Mouse (Mus musculus) left cerebral cortex, adult 9 months (tissue): ENCODE results near the gene Asb15.

Experiments used
- DNase-seq, 2 experiments: peaks; one replicate each; pipeline ENCODE4 v3.0.0; 2022; ENCODE audit warnings: low spot score in 2 of 2

Asb15 gene

DNA sequence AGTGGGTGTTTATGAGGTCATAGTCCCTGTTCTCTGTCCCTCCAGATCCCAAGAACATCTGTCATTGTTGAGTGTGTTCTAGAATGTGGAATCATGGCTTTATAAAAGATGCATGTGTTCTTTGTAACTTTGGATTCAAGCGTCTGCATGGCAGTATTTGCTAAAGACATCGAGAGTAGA, at the start of gene Asb15:
TSS of gene Asb15 (plus strand) at position 81 of the 180 bp plus-strand sequence.
- DNase-seq = no peak

DNA sequence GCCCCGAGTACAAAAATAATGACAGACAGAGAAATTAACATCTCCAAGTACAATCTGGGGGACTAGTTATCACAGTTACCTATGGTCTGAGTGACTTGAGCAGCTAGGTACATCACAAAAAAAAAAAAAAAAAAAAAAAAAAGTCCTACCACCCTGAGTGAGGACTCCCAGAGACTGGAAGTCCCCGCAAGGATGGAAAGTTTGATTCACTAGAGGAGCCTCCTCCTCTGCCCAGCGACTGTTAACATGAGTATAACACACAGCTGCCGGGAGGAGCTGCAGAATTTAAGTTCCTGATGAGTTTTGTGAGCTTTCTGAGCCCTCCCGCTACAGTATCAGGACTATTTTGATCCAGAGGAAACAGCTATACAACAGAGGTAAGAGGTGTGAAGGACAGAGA, 41.4 kb upstream of the Asb15 start:
- no peak for DNase-seq

DNA sequence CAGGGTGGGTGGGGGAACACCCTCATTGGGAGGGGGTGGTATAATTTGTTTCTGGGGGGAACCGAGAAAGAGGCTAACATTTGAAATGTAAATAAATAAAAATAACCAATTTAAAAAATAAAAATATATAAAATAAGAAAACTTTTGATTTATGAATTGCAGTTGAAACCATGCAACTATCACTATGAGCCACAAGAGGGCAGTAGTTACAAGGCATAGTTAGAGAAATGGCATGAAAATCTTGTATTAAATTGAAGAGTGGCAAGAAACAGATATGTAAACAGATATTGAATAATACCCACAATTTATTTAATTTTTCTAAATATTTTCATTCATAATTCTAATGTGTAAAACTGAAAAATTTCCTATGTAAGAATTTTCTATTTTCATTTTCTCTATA, 37.6 kb upstream of the Asb15 start:
- no peak for DNase-seq

DNA sequence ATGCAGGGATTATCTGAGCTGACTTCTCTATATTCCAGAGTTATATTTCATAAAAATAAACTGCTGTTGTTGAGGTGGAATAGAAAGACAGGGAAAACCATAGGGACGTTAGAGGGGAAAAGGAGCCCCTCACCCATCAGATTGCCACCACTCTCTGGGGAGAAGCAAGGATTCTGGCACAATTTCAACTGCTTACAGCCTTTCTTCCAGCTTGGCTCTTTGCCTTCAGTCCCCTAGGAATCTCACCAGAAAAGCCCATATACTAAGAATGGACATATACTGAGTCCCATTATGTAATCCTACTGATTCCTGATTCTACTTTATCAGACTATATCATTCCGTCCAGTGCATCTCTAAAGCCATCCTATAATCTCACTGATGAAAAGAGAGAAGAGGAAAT, 23.8 kb upstream of the Asb15 start:
- no peak for DNase-seq

DNA sequence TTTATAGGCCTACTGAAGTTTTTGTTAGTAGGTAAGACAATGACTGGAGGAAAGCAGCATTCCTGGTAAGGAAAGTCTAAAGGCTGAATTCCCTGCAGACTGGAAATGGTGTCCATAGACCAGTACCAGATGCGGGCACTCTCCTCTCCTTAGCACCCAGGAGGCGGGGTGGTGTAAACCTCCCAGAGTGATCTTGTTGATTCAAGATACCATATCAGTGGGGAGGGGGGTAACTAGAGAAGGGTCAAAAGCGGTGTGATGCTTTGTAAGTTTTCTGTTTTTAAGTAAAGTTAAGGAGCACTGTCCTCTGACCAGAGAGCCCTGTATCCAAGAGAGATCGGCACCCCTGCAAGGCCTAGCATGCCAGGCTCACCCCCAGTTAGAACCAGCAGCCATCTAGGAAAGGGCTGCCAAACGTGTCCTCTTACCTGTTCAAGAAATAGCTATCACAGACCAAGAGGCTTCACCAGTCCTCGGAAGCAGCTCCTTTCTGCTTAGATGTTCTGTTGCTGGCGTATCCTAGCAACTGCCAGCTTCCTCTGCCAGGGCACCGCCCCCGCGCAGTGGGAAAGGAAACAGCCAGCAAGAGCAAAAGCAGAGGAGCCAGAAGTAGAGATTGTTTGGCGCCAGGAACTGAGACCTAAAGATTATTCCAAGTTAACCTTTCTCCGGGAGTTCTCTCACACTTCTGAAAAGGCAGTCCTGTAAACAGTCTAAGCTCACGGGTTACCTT, 13.2 kb upstream of the Asb15 start, which contains the start of gene Iqub:
TSS of gene Iqub (minus strand) at position 516 of the 733 bp plus-strand sequence.
- DNase-seq = peak; percentile 76 to 89

DNA sequence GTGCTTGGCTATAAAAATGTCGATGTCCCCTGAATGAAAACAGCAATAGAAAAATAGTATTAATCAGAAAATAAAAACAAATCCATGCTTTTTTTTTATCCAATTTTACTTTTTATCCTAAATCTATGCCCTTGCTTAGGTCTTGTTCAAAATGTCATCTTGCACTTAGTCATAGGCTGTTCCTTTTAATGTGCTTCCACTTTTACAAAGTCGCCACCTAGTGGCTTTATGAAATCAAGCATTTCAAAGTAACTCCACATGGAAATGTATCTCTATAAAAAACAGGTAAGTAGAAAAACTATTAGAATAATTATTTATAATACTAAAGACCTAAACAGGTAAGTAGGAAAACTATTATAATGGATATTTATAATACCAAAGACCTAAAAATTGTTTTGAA, 11.7 kb upstream of the Asb15 start:
- DNase-seq = no peak

DNA sequence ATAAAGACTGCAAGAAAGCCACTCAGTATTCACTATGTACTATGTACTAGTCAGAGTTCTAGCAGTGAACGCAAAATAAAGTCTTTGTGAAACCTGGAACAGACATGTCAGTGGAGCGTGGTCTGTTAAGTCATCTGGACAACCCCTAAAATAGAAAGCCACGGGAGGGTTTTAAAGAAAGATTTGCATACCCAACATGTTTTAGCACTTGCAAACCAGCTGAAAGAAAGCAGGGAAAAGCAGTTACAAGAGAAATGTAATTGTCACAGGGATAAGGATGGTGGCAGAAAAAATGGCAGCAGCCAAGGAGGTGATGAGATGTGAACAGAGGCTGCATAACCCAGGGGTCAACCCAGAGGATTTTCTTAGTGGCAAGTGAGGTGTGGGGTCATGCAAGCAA, 2.2 kb upstream of the Asb15 start:
- no peak for DNase-seq

DNA sequence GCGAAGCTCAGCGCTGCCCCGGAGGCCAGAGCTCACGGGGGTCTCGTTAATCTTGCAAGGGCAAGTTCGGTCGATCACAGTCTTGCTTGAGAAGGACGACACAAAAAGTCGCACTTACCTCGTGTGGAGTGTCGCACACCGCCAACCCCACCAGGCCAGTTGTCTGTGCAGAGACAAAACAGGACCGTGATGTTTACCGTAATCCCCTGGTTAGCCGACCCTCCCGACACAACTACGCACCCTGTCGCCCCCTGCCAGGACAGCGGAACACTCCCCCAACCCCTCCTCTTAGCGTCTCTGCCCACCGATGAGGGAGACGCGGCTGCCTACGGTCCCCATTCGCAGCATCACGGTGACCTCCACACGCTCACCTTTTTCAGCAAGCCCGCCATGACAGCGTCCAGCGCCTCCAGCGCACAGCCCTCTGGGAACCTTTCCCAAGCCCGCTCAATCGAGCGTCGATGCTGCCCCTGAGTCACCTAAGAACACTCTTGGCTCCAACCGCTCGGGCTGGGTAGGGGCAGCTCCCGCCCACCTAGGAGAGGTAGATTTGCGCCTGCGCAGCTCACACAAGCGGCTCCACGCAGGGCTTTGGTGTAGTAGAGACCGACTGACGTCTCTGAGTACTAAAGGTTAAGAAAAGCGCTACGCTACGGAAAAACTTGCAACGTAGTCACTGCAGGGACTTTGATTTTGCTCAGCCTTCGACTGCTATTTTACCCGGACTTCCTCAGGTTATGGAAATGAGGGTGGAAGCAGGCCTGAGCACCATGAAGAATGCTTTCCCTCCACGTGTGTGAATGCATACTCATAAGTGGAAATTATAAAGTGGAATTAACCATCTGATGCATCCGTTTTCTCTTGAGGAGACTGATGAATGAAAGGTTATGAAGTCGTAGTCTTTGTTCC, 535 bp upstream of the Asb15 start, which contains the start of gene Ndufa5:
TSS of gene Ndufa5 (minus strand) at position 859 of the 909 bp plus-strand sequence.
- peak; percentile 80 to 92 for DNase-seq

DNA sequence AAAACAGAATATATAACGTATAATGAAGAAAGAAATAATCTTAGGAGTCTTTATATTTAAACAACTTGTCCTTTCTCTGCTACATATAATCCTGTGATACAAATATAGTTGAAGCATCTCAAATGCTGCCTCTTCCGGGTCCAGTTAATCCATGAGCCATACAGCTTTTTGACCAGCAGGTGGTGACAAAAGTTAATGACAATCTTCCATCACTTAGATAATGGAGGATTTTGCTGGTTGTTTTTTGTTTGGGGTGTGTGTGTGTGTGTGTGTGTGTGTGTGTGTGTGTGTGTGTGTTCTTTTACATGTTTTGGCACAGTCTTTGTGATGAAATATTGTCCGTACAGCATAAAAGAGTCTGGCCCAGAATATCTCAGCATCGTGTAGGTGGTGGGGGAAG, 2.2 kb downstream of the Asb15 start:
- DNase-seq = peak in 1 of 2 experiments; percentile 66

DNA sequence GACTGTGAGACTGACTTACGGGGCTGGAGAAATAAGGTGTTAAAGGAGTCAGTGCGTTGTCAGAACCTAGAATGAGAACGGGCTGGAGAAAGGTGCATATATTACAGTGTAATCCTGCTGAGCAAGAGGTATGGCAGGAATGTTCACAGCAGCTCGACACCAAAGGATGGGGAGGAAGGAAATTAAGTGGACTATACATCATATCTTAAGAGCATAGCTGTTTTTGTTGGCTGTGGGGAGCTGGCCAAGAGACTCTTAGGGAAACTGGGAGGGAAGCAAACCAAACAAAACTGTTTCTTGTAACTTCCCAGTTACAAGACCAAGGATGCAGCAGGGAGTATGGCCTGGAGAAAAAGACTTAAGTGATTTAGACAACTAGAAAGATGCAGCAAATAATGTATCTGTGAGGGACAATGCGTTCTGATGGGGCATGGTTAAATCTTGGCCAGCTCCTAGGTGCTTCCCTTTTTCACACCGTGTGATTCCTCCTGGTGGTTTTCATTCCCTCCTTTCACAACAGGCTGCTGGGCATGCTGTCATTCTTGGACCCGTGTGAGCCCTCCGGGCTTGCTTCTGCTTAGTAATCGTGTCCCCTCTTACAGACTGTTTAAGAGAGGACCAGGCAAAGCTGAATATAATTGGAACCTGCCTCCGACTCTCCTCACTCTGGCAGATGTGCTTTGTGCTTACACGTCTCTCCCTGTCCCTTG, 2.9 kb downstream of the Asb15 start:
- DNase-seq = no peak

DNA sequence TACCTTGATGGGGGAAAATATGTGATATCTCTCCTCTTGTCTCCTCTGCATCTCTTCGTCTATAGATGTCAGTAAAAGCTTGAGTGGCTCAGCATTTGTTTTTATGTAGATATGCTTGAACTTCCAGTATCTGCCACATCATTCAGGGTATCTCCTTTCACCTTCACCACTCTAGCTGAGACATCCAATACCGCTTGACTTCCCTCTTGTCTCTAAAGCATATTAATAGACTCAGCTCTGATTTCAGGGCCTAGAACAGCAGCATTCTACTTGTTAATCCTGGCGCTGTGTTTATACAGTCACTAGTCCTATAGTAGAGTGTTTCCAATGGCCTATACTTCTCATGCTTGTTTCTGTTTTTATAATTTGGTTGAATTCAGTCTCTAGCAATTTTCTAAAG, 4.9 kb downstream of the Asb15 start:
- no peak for DNase-seq

DNA sequence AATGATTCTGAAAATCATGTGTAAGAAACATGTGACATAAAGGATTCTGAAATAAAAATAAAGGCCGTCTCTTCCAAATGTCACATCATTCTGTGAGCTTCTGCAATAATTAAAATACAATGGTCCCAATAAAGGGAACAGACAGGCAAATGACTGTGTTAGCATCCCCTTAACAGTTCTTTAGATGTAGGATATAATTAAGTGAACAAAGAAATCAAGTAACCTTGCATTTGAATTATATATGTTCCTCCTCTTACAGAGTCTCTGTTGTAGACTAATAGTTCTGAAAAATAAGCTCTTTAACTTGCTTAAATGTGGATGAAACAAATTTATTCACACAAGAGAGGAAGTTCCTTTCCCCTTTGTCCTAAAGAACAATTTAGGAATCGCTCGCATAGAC, 10.5 kb downstream of the Asb15 start:
- no peak for DNase-seq

DNA sequence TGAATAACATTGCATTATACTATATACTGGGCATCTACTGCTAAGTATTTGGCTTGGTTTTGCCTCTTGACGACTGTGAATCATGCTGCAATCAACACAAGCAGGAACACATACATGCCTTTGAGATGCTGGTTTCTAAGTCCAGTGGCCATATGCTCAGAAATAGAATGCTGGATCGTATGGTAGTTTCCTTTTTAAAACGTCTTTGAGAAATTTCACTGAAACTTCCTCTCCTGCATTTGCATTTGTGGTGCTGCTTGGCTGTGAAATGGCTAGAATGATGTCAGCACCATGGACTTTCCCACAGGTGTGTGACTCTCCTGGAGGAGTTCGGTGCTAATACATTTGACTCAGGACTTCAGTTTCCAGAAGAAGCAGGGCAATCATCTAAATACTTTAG, 12.2 kb downstream of the Asb15 start:
- no peak for DNase-seq

DNA sequence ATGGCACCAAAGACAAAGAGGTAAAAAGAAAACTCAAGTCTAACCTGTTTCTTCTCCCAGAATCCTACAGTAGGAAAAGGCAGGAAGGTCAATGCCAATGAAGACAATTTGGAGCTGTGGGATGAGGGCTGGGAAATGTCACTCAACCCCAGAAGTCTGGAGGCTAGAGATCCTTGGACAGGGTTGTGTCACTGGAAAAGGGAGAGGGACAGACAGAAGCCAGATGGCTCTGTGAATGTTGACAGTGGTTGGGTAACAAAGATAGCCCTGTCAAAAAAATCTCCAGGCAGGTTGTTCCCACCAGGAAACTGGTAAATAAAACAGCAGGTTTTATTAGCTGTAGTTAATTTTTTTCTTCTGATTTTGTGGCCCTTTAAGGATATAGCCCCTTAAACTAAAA, 14.4 kb downstream of the Asb15 start:
- no peak for DNase-seq

DNA sequence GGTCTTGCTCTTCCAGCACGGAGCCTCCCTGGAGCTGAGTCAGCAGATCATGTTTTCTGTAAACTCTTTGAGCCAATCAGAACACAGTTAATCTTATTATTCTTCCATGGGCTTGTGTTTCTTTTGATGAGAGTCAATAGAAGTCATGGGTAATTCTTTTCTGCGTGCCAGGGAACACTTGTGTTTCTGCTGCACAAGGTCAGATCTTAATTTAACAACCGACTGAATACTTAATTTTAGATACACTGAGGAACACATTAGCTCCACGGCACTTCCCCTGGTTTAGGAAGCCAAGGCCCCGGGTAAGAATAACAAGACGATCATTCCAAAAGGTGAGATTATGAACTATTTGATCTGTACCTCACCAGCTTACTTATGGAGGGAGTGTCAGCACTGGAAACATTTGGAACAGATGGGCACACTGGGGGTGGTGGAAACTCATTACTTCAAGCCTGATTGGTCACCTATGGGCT, 15.2 kb downstream of the Asb15 start:
- DNase-seq = no peak

DNA sequence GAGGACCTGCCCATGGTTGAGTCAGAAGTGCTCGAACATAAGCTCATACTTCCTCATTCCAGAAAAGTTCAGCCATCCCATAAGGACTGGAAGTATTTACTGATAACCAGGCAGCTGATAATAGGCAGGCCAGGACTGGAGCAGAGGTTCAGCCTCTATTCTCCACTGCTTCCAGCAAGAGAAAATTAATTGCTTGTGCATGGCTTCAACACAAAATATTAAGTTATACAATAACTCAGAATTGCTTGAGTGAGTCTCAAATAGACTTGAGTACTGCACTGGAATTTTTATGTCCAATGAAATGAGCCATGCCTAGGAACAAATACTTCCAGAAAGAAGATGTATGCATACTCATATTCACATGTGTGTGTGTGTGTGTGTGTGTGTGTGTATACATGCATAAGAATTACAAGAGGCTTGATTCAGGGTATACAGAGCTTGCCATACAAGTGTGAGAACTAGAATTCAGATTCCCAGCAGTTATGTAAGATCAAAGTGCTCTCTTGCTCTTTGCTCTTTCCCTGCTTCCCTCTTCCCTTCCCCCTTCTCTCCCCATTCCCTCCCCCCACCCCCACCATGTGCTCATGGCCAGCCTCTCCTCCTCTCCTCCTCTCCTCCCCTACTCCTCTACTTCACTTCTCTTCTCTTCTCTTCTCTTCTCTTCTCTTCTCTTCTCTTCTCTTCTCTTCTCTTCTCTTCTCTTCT, 18.9 kb downstream of the Asb15 start:
- no peak for DNase-seq

DNA sequence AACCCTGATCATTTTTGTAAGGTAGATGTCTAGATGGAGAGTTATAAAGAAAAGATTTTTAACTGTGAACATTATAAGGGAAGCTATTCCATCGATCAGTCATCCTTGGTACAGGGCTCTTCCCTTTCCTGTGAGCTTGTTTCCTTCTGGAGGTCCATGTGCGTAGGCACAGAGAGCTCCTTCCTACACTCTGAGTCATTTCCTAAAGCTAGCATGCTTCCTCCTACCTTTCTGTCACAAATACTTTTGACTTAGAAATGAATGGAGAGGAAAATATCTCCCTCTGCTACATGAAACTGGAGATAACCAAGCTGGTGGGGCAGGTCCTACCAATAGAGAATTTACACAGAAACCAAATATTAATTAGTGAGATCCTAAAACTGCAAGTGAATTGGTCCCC, 21.9 kb downstream of the Asb15 start:
- DNase-seq = no peak

DNA sequence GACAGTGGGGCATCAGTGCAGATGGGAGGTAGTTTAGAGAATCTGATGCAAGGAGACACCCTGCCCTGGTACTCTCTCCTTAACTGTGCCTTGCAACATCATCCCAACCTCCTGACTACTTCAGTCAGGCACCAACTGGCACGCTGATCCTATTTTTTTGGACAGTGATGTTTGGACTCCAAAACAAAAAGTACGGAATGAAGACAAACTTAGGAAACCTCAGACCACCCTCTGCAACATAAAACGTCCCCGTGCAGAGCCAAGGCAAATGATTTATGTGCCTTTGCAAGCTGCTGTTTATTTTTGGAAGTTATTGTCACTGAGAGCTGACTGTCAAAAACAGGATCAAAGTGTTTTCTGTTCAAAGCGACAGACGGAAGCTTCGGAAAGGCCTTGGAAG, 24.1 kb downstream of the Asb15 start:
- DNase-seq = no peak

DNA sequence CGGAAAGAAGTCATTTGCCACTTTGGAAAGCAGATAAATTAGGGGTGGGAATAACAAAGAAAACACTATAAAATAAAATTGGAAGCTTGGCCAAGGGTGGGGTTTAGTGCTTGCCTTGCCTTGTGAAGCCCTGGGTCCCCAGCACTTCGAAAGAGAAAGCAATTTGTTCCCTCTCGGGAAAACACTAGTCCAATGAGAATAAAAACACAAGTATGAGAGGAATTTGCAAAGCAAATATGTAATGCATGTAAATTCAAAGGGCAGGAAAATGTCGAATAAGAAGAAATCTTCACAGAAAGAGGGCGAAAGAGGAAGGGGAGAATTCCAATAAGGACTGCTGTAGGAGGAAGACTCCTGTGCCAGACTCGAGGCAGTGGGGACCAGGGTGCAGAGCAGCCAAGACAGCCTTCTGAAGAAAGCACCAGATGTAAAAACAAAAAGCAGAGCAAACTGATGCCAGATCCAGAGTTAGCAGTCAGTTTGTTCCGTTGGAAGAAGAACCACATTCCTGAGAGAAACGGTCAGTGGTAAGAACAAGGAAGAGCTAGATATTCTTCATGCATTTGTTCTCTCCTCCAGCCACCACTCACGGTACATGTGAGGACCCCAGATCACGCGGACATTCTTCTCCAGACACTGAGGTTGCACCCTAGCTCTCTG, 26.6 kb downstream of the Asb15 start:
- DNase-seq = no peak

DNA sequence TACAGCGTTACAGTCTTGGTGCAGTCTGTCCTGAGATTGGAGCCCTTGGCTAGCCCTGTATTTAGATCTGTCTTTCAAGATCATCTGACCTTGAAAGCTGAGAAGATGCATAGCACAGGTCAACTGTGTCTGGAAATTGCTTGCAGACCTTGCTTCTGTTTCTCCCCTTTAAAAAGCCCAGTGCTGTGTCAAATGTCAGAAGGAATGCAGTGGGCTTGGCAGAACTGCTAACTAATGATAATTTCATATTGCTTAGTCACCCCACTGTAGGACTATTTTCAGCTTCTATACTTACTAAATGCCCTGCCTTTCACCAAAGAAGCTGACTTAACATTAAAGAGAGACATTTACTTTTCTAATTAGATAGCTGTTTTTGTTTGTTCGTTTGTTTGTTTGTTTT, 27.5 kb downstream of the Asb15 start:
- DNase-seq = no peak

DNA sequence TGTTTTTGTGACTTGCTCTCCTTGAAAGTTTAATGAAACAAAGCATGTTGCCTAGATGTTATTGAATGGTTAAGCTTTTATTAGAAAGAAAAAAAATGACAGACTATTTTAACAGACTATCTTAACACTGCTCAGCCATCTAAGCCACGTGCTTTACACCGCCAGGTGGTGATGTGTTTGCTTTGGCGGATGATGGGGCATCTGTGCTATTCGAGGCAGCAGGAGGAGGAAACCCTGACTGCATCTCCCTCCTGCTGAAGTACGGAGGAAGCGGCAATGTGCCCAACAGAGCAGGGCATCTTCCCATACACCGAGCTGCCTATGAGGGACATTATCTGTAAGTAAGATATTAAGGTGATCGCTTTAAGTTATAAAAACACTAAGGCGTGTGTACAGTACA, 36.1 kb downstream of the Asb15 start:
- DNase-seq = peak in 1 of 2 experiments; percentile 20
